Mouse (Mus musculus) embryonic fibroblast, embryonic 13.5 days (primary cell): Measurements from ENCODE around the gene Lonp1. TPM values are rescaled to one million over a fixed set of nuclear protein-coding genes. Genes with fewer than 3 reads are reported as not detected.
"Not testable (repeated sequence)": the region's sequence is repeated elsewhere in the genome, so short reads cannot be mapped to it uniquely, and the experiment has no call there.

ENCODE experiments used
- H3K27ac ChIP-seq: 2 replicates; pipeline ENCODE4 v1.5.1; 2012; ENCODE audit warnings: low read length, control low read depth, inconsistent platforms; ENCODE audit not compliant: insufficient read depth
- H3K4me1 ChIP-seq: 2 replicates; pipeline ENCODE4 v1.6.1; 2011; ENCODE audit warnings: low read length; ENCODE audit not compliant: control insufficient read depth, insufficient read depth
- H3K4me3 ChIP-seq: 2 replicates; pipeline ENCODE4 v1.5.1; 2011; ENCODE audit warnings: mild to moderate bottlenecking, control low read depth, low read length; ENCODE audit not compliant: insufficient read depth
- CTCF ChIP-seq: IDR thresholded peaks from 2 replicates; pipeline ENCODE4 v1.5.1; 2011; ENCODE audit warnings: mild to moderate bottlenecking, control low read depth, low read length, moderate library complexity, borderline replicate concordance; ENCODE audit not compliant: insufficient read depth
- POLR2A ChIP-seq: IDR thresholded peaks from 2 replicates; pipeline ENCODE4 v1.6.1; 2011; ENCODE audit warnings: low read depth, mild to moderate bottlenecking, control low read depth, low read length, moderate library complexity
- polyA plus RNA-seq: library from polyadenylated mRNA; stranded (reverse); fragments of >200 nt; gene quantifications from 2 replicates; pipeline ENCODE4 v1.2.4, GENCODE M21; 2011; ENCODE audit warnings: low read depth; ENCODE audit not compliant: missing spikeins, insufficient read length

The Lonp1 gene
- polyA plus RNA-seq, 1 experiment, result 91.7 TPM

DNA sequence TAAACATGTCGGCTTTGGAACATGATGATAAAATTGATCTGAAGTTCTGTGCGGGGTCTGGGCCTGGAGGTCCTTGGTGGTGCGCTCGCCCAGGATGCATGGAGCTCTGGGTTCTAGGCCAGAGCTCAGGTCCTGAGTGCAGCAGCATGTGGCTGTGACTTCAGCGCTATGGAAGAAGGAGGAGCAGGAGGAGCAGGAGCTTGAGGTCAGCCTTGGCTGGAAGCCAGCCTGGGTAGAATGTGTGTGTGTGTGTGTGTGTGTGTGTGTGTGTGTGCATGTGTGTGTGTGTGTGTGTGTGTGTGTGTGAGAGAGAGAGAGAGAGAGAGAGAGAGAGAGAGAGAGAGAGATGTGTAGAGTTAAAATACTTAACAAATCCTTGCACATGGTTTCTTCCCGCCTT lies 29.5 kb upstream of the Lonp1 start:
- Histone ChIP-seq H3K27ac (no peak overlapping the region), H3K4me1 (no peaks in the 10 kb centered on the region), H3K4me3 (no peak overlapping the region)
- TF ChIP-seq POLR2A, result no peak
- TF ChIP-seq CTCF, result no peak

DNA sequence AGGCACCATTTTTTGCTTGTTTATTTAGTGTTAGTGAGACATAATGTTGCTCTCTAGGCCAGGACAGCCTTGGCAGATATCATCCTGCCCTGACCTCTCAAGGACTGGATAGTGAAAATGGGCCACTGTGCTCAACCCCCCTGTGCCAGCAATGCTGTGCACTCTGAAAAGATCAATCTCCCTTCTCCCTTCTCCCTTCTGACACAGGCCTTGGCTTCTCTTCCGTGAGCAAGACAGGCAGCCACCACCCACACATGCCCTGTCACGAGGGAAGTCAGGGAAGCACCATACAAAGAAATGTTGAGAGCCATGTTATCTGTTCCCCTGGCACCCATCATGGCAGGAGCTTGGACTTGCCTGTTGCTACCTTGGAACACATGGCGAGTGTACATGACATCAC lies 28.6 kb upstream of the Lonp1 start:
- Histone ChIP-seq H3K27ac (no peak overlapping the region), H3K4me1 (no peaks in the 10 kb centered on the region), H3K4me3 (no peak overlapping the region)
- TF ChIP-seq CTCF, result no peak
- TF ChIP-seq POLR2A, result no peak

DNA sequence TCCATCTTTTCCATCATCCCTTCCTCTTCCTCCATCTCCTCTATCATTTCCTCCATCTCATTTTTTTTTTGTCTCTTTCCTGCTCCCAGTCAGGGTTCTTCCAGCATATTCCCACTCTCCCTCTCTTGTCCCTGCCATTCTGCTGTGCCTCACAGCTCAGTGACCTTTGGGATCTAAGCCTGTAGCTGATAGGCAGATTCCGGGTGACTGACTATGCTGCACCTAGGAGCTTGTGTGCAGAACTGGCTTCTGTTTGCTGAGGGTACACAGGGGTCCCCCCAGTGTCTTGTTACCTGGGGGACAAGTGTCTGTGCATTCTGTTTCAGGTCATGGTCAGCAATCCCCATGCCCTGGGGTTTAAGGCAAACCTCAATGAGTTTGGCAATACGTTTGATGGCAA lies 28.1 kb upstream of the Lonp1 start:
- H3K4me1 ChIP-seq, result no peaks in the 10 kb centered on the region
- no peak overlapping the region for H3K4me3 ChIP-seq
- TF ChIP-seq POLR2A, result no peak
- TF ChIP-seq CTCF, result no peak
- no peak overlapping the region for H3K27ac ChIP-seq

DNA sequence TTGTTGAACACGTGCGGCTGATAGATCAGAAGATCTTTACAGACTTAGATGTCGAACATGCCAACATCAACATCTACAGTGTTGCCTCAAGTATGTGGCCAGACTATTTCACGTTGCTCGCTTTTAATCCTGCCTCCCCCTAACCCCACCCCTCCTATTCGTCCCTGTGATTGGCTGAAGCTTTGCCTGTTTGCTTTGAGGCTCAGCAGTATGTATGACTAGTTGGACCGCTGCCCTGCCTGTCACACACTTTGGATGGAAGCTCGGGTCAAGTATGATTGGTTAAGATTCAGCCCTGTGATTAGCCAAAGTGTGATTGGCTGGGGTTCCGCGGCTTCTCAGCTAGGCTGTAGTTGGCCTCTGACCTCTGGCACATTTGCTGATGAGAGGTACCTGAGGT lies 25.1 kb upstream of the Lonp1 start:
- Histone ChIP-seq H3K4me3 (no peak overlapping the region), H3K4me1 (no peaks in the 10 kb centered on the region), H3K27ac (no peak overlapping the region)
- TF ChIP-seq CTCF (no peak), POLR2A (no peak)

DNA sequence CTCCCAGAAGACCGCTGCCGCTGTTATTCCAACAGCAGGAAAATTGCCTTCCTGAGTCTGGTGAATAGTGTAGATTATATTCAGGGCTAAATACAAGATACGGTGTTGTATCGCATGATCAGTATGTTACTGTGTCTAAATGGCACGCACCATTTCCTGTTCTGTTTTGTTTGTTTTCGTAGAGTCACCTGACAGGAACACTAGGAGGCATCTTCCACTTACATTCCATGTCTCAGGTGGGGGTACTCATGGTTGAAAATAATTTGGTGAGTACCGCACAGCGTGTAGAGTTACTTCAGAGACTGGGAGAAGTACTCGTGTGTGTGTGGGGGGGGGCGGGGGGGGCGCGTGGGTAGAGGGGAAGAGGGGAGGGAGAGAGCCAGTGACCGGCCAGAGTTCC lies 20.9 kb upstream of the Lonp1 start:
- Histone ChIP-seq H3K4me3 (no peak overlapping the region), H3K27ac (no peak overlapping the region), H3K4me1 (no peaks in the 10 kb centered on the region)
- TF ChIP-seq POLR2A, result no peak
- TF ChIP-seq CTCF, result no peak

DNA sequence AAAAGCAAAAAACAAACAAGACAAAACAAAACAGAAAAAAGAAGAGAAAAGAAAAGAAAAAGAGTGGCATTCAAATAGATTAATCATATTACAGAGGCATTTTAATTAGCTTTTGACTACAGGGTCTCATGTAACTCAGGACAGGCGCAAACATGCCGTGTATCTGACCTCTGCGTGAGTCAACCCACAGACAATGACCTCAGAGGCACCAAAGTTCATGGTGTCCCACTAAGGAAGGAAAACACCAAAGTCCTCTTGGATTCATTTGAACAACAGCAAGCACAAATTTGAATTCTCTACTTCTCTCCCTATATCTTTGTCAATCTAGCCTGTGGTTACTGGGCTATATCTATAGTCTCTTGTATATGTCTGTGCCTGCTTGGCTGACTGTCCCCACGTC lies 16.6 kb upstream of the Lonp1 start:
- Histone ChIP-seq H3K27ac (no peak overlapping the region), H3K4me3 (no peak overlapping the region), H3K4me1 (0 out of 2 replicates have a peak, but pooled peaks cover 3% of the 10 kb centered on the region)
- TF ChIP-seq CTCF, result no peak
- no peak for TF ChIP-seq POLR2A

DNA sequence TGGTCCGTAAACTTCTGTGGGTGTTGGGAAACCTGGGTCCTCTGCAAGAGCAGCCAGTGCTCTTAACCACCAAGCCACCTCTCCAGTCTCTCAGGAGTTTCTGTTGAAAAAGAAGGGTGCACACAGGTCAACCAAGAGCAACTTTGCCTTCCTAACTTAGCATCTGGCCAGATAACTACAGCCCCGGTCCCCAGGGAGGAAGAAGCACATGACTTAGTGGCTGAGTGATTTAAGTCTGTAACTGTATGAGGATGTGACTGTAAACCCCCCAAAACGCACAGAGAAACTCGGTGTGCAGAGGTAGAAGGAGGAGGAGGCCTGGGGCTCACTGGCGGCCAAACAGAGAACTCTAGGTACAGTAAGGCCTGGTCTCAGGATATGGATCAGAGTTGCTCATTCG lies 7.3 kb upstream of the Lonp1 start:
- no peaks in the 10 kb centered on the region for H3K4me1 ChIP-seq
- TF ChIP-seq CTCF (no peak), POLR2A (no peak)
- H3K27ac ChIP-seq, result no peak overlapping the region
- no peak overlapping the region for H3K4me3 ChIP-seq

DNA sequence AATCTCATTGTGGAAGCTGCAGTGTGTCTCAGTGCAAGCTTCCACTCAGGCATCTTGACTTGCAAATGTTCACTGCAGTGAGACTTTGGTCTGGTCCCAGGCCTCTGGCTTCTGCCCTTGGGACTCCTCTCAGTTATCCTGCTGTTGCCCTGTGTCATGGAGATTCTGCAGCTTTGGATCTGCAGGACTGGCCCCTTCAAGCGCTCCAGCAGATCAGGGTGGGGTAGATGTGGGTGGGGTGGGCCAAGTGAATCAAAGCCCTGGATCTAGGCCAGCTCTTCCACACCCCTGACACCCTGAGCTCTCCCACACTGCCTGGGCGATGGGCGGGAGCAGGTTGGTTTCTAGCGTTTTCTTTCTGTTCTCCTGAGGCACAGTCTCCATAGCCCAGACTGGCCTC lies 5.1 kb upstream of the Lonp1 start:
- no peak overlapping the region for H3K27ac ChIP-seq
- H3K4me1 ChIP-seq, result 0 out of 2 replicates have a peak, but pooled peaks cover 6% of the 10 kb centered on the region
- H3K4me3 ChIP-seq, result no peak overlapping the region
- TF ChIP-seq POLR2A (no peak), CTCF (no peak)

DNA sequence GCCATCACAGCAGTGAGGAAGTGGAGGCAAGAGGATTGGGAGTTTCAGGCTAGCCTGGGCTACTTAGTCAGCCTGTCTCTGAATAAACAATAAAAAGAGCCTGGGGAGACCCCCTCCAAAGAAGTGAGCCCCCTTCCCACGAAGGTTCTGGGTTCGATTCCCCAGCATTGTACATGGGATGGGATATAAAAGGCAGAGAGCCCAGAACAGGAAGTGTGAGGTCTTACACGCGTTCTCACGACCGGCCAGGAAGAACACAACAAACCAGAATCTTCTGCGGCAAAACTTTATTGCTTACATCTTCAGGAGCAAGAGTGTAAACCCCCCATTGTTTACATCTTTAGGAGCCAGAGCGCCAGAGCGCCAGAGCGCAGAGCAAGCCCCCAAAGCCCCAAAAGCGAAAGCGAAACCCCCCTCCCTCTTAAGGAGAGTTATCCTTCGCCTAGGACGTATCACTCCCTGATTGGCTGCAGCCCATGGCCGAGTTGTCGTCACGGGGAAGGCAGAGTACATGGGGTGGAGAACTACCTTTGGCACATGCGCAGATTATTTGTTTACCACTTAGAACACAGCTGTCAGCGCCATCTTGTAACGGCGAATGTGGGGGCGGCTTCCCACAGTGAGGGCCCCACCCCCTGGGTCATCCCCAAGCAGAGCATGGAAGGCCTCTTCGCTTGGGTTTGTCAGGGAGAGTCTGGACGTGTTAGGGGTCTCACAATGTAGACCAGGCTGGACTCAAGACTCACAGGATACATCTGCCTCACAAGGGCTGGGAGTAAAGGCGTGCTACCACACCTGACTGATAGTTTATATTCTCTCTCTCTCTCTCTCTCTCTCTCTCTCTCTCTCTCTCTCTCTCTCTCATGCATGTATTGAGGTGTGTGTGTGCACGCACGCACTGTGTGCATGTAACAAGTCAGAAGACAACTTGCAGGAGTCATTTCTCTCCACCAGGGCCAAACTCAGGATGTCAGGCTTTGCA lies 3.4 kb upstream of the Lonp1 start:
- not testable (repeated sequence) for H3K4me3 ChIP-seq, H3K27ac ChIP-seq, H3K4me1 ChIP-seq

DNA sequence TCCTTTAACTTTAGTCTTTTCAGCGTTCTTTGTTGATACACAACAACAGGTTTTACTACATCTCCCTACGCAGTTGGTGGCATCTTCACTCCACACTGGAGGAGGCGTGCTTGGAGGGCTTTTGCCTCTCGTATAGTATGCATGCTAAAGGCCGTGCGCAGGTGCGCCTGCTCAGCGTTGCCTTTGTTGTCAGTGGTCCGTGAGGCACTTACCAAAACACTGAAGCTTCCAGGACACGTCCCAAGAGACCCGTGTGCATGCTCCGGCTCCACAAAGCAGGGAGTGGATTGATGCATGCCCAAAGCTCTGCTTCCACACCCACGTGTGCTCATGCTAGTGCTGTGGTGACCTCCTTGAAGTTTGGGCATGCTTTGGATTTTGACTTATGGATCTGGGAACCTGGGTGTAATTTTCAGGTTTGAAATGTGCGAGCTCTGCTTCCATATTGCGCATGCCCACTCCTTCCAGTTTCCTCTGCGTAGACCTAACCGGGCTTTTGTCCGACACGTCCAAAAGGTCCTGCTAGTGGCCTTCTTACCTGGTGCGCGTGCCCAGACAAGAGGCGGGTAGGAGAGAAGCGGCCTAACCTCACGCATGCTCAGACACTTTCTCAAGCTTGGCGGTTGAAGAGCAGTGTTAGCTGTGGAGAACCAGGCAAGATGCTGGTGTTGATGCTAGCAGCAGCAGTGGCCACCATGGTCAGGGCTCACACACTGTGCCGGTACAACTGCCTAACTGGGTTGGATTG lies 1.0 kb upstream of the Lonp1 start, which contains the start of gene Catsperd:
TSS of gene Catsperd (plus strand) at position 614 of the 748 bp plus-strand sequence.
- H3K4me1 ChIP-seq, result 0 out of 2 replicates have a peak, but pooled peaks cover 8% of the 10 kb centered on the region
- no peak for TF ChIP-seq POLR2A
- TF ChIP-seq CTCF, result no peak
- H3K4me3 ChIP-seq, result peak within 1 kb of the TSS; percentile 50
- H3K27ac ChIP-seq, result no peak within 1 kb of the TSS
